Mouse (Mus musculus): ENCODE measurements around the gene Cyp2c65. TPM values are rescaled to one million over a fixed set of nuclear protein-coding genes. Genes with fewer than 3 reads are reported as not detected.

Cyp2c65 gene
- not detected in 2 replicates for polyA plus RNA-seq (2015; fragmentation: Nextera tagmentation; extraction: Ambion mirVana)

DNA sequence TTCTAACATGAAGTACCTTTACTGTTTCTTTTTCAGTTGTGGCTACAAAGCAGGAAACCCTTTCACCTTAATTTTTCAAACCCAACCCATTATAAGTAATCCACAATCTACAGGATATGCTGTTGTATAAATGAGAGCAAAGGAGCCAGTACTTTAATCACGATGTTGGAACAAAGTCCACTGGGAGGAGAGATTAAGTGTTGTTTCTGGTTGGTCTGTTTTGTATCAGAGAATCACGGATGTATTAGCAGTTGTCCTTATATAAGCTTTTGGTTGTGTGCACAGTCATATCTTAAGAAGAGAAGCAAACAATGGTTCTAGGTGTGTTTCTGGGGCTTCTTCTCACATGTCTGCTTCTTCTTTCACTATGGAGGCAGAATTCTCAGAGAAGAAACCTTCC is at the start of gene Cyp2c65:
TSS of gene Cyp2c65 (plus strand) at position 297 of the 400 bp plus-strand sequence.

DNA sequence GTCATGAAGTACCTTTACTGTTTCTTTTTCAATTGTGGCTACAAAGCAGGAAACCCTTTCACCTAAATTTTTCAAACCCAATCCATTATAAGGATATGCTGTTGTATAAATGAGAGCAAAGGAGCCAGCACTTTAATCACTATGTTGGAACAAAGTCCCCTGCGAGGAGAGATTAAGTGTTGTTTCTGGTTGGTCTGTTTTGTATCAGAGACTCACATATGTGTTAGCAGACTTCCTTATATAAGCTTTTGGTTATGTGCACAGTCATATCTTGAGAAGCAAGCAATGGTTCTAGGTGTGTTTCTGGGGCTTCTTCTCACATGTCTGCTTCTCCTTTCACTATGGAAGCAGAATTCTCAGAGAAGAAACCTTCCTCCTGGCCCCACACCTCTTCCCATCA is 52.8 kb downstream of the Cyp2c65 start, which contains the start of gene Cyp2c66:
TSS of gene Cyp2c66 (plus strand) at position 255 of the 400 bp plus-strand sequence.

Other genes starting within 250 kb of the Cyp2c65 start
- 2.7 and 3.5 TPM in 2 replicates for gene Noc3l, start 241.8 kb upstream of the Cyp2c65 start, polyA plus RNA-seq (2015; fragmentation: Nextera tagmentation; extraction: Ambion mirVana)
- gene Tbc1d12, start 224.4 kb upstream of the Cyp2c65 start, polyA plus RNA-seq (2015; fragmentation: Nextera tagmentation; extraction: Ambion mirVana): 1.8 and 2.3 TPM in 2 replicates
- gene Hells, start 130.1 kb upstream of the Cyp2c65 start, polyA plus RNA-seq (2015; fragmentation: Nextera tagmentation; extraction: Ambion mirVana): 11.8 and 16.0 TPM in 2 replicates
- not detected in 2 replicates for gene Cyp2c55, start 54.0 kb upstream of the Cyp2c65 start, polyA plus RNA-seq (2015; fragmentation: Nextera tagmentation; extraction: Ambion mirVana)
- gene Cyp2c66, start 52.9 kb downstream of the Cyp2c65 start, polyA plus RNA-seq (2015; fragmentation: Nextera tagmentation; extraction: Ambion mirVana): not detected in 2 replicates
- not detected in 2 replicates for gene Cyp2c29, start 208.4 kb downstream of the Cyp2c65 start, polyA plus RNA-seq (2015; fragmentation: Nextera tagmentation; extraction: Ambion mirVana)

All from urinary bladder, postnatal 0 days (tissue).